Mouse (Mus musculus) MEL (cell line): Measurements from ENCODE around the gene Emc8.

Source experiments
- GABPA ChIP-seq: IDR thresholded peaks from 2 replicates; pipeline ENCODE4 v1.6.1; 2012; ENCODE audit warnings: low read depth, mild to moderate bottlenecking, inconsistent platforms, low read length, improper control_type of control experiment, moderate library complexity
- KAT2A ChIP-seq: conservative IDR thresholded peaks from 2 replicates; pipeline ENCODE4 v1.6.1; 2012; ENCODE audit warnings: low read depth, low read length, improper control_type of control experiment, inconsistent platforms
- RCOR1 ChIP-seq: IDR thresholded peaks from 2 replicates; pipeline ENCODE4 v1.6.1; 2012; ENCODE audit warnings: low read depth, mild to moderate bottlenecking, inconsistent platforms, low read length, improper control_type of control experiment

- TF ChIP-seq RCOR1 (no peak), KAT2A (no peak), GABPA (no peak)
Measured at GRCm38 (mm10) chr8:120664566-120664965, 3.8 kb downstream of the Emc8 start.
